Mouse (Mus musculus) kidney, postnatal 14 days (tissue): ENCODE measurements around the gene Fam217a.
"Not testable (repeated sequence)": the region's sequence is repeated elsewhere in the genome, so short reads cannot be mapped to it uniquely, and the experiment has no call there.

ENCODE experiments used
- DNase-seq: peaks from one replicate; pipeline ENCODE4 v3.0.0; 2022; ENCODE audit warnings: mixed read lengths

Gene Fam217a

GRCm38 (mm10) chr13:34924210-34924609 lies at the start of gene Fam217a, which contains the start of gene 4933417A18Rik:
Gene Fam217a (minus strand): TSS chr13:34924310.
Gene 4933417A18Rik (plus strand): TSS chr13:34924409.
- DNase-seq = no peak

DNA sequence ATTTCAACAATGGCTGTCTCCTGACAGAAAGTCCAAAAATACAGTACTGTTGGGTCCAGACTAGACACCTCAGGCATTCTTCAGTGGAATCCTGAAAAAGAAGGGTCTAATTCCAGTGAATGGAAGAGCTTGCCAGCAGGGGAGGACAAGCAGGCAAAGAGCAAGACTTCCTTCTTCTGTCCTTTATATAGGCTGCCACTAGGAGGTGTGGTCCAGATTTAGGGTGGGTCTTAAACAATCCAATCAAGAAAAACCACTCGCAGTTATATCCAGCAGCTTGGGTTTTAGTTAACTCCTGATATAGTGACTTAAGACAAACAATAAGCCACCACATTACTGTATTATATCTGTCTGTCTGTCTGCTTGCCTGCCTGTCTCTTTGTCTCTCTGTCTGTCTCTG lies 49.7 kb upstream of the Fam217a start:
- no peak for DNase-seq

DNA sequence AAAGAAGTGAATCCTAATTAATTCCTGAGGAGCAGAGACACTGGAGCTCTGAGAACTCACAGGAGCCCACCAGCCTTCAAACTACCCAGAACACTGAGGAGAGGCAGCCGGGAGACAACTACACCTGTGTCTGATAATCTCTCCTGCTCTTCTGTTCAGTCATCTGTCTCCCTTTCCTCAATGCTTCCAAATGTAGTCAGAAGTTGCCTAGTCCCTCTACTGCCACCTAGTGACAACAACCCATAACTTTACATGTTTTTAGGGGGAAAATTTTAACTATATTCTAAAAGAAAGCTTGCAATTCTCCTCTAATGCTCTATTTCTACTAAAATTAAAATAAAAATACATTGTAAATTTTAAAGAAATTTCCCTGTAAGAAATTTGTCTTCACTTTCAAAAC lies 49.0 kb upstream of the Fam217a start:
- no peak for DNase-seq

DNA sequence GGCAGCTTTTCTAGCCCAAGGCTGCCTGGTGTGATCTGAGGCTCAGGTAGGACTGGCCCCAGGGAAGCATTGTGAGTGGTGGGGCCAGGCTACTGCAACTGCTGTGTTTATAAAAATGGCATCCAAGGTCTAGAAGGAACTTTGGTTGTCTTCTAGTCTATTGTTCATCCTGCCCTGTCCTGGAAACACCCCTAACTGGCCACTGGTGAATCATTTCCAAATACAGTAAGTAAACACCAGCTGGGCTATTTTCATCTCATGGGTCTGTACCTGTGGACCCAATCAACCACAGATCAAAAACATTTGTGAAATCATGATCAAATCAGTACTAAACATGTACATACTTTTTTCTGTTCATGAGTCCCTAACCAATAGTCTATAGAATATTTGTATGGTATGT lies 48.3 kb upstream of the Fam217a start:
- not testable (repeated sequence) for DNase-seq

DNA sequence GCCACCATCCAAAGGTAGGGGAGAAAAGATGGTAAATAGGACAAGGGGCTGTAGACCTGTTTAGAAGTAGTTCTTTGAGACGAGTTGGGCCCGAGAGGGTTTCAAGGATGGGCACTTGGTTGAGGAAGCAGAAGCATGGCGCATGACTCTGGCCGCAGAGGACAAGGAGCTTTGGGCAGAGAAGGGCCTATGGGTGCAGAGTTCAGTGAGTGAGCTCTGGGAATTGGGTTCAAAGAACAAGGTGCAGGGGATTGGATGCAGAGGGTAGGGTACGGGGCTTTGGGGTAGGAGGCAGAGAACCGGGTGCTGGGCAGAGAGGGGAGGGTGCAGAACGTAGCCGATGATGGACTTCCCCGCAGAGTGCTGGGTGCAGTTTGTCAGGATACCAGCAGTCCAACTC lies 41.5 kb upstream of the Fam217a start:
- DNase-seq = not testable (repeated sequence)

DNA sequence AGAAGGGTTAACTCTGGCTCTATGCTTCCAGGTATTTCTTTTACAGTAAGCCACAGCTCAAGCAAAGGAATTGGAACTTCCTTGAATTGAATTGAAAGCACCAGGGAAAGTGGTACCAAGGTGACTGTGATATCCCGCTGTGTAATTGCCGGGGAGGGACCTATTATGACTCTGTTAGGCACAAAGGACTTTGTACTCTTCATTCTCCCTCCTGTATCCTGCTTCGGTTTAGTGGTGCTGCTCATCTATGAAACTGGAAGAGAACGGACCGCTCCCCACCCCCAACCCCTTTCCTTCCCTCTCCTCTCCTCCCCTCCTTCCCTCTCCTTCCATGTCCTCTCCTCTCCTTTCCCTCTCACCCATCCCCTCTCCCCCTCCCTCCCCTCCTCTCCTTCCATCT lies 40.8 kb upstream of the Fam217a start:
- DNase-seq = no peak

DNA sequence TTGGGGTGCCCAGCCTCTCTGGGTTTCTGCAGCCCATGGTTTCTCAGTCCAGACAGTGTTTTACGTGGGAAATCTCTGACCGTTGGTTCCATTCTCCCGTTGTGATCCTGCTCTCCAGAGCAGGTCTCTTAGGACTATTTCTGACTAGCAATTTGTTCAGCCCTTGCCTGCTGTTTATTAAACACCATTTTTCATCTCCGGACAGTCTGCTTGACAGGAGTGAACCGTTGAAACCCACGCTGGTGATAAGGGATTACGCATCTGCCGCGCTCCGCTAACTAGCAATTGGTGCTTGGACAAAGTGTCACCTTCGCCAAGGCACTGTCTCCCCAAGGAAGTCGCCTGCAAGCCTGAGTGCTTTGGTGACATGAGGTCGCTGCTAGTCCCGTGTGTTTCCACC lies 40.3 kb upstream of the Fam217a start:
- DNase-seq = peak; percentile 5

DNA sequence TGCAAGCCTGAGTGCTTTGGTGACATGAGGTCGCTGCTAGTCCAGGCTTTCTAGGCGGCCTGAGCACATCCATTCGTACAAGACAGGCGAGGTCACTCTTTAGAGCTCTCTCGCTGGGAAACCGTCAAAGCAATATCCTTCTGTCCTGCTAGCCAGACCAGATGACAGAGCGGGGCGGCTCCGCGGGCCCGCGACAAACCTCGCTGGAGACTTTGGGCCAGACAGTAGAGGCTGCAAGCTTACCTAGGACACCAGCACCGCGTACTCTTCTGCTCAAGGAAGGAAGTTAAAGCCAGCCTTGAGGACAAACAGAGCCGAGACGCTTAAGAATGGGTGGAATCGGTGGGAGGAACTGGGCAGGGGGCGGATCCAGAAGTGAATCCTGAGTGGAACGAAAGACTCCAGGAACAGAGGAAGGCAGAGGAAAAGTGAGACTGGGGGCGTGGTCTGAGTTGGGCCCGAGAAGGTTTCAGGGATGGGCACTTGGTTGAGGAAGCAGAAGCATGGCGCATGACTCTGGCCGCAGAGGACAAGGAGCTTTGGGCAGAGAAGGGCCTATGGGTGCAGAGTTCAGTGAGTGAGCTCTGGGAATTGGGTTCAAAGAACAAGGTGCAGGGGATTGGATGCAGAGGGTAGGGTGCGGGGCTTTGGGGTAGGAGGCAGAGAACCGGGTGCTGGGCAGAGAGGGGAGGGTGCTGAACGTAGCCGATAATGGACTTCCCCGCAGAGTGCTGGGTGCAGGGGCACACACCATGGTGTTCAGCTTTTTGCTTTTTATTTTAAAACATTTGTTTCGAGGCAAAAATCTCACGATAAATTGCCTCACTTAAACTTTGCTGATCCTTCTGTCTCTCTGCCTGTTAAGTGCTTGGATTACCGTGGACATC lies 39.6 kb upstream of the Fam217a start, which contains the start of gene Eci3:
Gene Eci3, minus strand, starts transcription at position 300 of the 887 bp plus-strand sequence.
- DNase-seq = peak; percentile 86

DNA sequence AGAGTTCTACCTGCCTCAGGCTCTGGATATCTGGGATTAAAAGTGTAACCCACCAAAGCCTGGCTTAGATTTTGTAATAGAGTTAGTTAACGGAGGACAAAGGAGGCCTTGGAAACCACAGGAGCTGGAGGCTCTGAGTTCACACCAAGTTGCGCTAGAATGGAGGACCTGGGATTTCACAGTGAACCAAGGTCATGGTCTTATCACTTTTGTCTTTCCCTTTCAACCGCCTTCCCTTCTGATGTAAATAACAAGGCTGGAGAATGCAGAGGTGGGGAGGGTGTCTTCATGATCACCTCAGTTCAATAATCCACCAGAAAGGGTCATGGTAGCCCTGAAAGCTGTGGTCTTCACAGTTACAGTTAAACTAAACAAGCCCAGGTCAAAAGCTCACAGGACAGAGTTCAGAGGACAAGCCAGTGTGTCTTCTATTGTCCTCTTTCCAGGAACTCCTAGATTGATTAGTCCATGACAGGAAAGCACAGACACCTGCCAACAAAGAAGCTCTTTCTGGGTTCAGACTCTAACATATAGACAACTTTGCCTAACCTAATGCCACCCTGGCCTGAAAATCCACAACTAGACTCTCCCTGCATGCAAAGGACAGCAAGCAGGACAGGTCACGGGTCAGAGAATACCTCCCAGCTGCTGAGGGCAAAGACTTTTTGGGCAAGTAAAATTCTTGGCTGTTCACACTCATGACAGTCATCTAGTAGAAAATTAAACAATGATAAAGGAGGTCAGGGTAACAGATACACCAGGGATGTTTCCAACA lies 37.1 kb upstream of the Fam217a start:
- DNase-seq = peak; percentile 40

DNA sequence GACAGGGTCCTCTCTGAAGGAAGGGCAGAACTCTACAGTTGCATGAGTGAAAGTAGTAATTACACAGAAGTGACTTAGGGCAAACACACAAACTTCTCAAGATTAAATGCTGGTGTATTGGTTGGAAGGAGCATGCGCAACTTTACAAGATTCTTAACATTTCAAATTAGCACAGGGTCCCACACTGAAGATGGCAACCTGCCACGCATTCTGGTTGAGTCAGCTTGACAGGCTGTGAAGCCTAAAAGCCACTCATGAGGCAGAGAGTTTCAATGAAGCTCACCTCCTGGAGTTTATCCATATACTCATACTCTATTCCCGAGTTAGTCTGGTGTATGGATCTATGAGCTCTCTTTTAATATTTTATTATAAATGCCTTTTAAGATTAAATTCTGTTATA lies 34.0 kb upstream of the Fam217a start:
- DNase-seq = peak; percentile 30

- no peak for DNase-seq
Observed at GRCm38 (mm10) chr13:34956901-34957300, 32.8 kb upstream of the Fam217a start.

GRCm38 (mm10) chr13:34951437-34951836 lies 27.3 kb upstream of the Fam217a start:
- not testable (repeated sequence) for DNase-seq

GRCm38 (mm10) chr13:34942370-34942769 lies 18.3 kb upstream of the Fam217a start:
- no peak for DNase-seq

DNA sequence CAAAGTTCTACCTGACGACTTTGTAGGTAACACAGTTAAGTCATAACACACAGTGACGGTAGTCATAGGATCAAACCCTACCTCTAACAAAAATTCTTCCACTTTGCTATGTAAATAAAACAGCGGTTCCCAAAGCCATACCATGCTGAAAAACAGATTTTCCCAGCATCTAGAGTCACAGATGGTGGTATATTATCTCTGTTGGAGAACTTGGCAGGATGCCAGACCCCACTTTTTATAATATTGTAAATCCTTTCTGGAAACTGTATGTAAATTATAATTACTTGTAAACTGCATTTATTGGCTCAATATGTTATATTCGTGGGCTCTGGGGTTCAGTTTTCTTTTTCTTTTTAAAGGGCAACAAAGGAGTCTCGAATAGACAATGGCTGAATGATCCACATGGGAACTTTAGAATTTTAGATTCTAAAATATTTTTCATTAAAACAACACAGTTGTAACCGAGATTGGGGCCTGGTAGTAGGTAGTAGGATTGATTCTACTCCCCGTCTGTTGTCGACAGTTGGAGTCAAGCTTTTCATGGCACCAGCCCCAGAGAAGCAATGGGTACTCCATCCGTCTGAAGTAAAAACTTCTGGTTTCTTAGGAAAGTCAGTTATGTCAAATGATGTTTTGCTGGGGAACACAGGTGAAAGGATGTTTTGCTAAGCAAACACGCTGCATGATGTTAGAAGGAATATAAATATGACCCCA lies 11.0 kb upstream of the Fam217a start:
- DNase-seq = no peak

GRCm38 (mm10) chr13:34916520-34917167 lies 7.5 kb downstream of the Fam217a start:
- DNase-seq = peak; percentile 67

GRCm38 (mm10) chr13:34914614-34915013 lies 9.5 kb downstream of the Fam217a start:
- DNase-seq = no peak

DNA sequence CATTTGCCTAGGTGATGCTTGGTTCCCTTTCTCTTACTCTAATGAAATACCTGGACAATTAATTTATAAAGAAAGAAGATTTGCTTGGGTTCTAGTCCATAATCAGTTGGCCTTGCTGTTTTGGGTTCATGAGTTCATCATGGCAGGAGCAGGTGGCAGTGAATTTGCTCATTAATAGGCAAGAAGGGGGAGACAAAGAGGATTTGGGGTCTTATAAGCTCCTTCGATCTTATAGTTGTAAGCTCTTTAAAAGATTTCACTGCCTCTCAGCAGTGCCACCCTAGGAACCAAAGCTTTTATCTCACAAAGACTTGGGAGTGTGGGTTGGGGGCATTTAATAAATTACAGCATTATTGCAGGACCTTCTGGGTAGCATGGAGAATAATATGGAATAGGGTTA lies 31.2 kb downstream of the Fam217a start:
- no peak for DNase-seq

GRCm38 (mm10) chr13:34876481-34876880 lies 47.6 kb downstream of the Fam217a start:
- DNase-seq = no peak

GRCm38 (mm10) chr13:34875741-34876445 lies 48.2 kb downstream of the Fam217a start:
- peak; percentile 79 for DNase-seq

GRCm38 (mm10) chr13:34875166-34875710 lies 48.9 kb downstream of the Fam217a start, which contains the start of gene Prpf4b:
Gene Prpf4b (plus strand): TSS chr13:34875302.
- DNase-seq = peak; percentile 95

GRCm38 (mm10) chr13:34874736-34875135 lies 49.4 kb downstream of the Fam217a start:
- DNase-seq = peak; percentile 37
